Mouse (Mus musculus) bone marrow, adult 2 months (tissue): ENCODE data around the gene Gm28043.

Experiments used
- CTCF ChIP-seq: fragments of 200-500 bp; IDR thresholded peaks from 2 replicates; pipeline ENCODE4 v1.5.1; 2011; ENCODE audit warnings: low read length, control low read depth; ENCODE audit not compliant: control insufficient read depth, insufficient read depth
- POLR2A ChIP-seq: fragments of 200-500 bp; IDR thresholded peaks from 2 replicates; pipeline ENCODE4 v1.6.1; 2011; ENCODE audit warnings: low read depth, mild to moderate bottlenecking, control low read depth, low read length, borderline replicate concordance; ENCODE audit not compliant: control insufficient read depth

- no peak for TF ChIP-seq CTCF
- TF ChIP-seq POLR2A = no peak
Measured at GRCm38 (mm10) chr17:29708783-29709182, 94.1 kb downstream of the Gm28043 start.
